Mouse (Mus musculus) left cerebral cortex, adult 9 months (tissue): ENCODE data around the gene Psmb7.

Experiments
- DNase-seq, 2 experiments: peaks; one replicate each; pipeline ENCODE4 v3.0.0; 2022; ENCODE audit warnings: low spot score in 2 of 2

Gene Psmb7

GRCm38 (mm10) chr2:38594874-38595273, 49.0 kb downstream of the Psmb7 start:
- DNase-seq, result no peak

DNA sequence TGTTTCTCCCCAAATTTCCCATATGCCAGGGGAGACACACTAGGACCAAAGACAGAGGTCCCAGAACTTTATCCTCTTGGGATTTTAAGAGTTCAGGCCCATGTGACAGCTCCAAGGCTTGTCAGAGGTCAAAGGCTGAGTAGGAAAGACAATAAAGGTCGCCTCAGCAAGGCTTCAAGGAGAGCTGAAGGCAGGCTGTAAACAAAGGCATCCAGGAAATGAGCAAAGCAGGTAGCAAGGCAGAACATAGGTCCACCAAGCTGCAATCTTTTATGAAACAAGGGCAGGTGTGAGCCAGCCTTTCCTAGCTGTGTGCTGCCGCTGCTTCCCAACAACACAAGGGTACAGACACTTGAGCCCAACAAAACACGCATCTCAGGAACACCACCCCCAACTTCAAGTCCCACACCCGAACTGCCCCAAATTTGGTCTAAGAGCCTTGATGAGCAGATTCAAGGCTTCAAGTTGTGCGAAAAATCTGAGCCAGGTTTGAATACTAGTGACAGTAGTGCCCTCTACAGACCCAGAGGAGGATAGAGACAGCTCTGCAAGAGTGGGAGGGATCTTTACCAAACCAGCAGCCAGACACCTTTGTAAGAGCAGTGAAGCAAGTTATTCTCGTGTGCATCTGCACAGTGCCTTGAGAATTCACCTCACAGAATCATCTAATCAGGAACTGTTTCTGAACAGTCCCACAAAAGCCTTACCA, 52.0 kb downstream of the Psmb7 start:
- DNase-seq, result peak in 1 of 2 experiments; percentile 61

- no peak for DNase-seq
Measured at GRCm38 (mm10) chr2:38586733-38587132, 57.2 kb downstream of the Psmb7 start.

DNA sequence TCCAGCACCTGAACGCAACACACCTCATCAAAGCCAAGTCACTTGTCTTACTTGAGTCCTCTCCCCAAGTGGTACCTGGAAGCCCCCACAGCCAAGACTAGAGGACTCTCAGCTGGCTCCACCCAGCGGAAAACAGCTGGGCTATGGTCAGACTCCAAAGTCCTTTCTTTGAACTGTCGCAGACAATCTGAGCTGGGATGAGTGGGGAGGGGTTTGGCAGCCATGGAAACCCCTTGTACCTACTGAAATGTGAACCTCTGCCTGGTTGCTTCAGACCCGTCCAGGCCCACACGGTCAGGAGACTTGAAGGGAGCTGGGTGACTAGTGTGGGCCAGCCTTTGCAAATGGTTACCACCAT, 58.5 kb downstream of the Psmb7 start:
- DNase-seq, result no peak

DNA sequence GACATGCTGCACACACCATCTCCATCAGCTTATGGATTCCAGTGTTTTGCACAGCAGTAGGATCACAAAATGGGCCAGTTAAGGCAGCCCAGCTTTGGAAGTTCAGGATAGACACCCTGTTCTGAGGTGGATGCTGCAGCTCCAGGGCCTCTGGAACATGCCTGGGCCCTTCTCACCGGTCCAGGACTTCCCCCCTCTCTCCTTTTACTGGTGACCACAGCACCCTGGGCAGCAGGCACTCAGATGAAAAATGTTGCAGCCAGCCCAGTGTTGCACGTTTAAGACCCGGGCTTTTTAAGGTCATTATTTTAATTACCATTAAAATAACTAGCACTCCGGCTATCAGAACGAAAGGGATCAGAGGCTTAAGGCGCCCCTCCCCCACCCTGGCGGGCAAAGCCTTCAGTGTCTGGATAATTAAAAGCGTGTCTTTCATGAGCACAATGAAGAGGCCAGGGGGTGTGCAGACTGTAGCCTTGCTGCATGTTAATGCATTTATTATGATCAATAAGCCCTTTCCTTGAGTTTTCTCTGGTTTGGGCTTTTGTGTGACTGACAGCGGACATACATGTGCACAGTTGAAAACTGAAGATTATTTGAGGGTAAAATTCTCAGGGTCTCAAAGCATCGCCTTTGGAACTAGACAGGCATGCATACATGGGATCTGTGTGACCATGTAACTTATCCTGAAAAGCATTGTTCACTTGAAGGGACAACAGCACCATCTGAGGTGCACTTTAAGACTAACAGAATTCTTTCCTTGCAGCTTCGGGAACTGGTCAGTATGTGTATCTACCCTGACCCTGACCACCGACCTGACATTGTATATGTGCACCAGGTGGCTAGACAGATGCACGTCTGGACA, 59.1 kb downstream of the Psmb7 start:
- DNase-seq, result no peak

GRCm38 (mm10) chr2:38583982-38584381, 59.9 kb downstream of the Psmb7 start:
- no peak for DNase-seq

GRCm38 (mm10) chr2:38579528-38579927, 64.4 kb downstream of the Psmb7 start:
- no peak for DNase-seq

DNA sequence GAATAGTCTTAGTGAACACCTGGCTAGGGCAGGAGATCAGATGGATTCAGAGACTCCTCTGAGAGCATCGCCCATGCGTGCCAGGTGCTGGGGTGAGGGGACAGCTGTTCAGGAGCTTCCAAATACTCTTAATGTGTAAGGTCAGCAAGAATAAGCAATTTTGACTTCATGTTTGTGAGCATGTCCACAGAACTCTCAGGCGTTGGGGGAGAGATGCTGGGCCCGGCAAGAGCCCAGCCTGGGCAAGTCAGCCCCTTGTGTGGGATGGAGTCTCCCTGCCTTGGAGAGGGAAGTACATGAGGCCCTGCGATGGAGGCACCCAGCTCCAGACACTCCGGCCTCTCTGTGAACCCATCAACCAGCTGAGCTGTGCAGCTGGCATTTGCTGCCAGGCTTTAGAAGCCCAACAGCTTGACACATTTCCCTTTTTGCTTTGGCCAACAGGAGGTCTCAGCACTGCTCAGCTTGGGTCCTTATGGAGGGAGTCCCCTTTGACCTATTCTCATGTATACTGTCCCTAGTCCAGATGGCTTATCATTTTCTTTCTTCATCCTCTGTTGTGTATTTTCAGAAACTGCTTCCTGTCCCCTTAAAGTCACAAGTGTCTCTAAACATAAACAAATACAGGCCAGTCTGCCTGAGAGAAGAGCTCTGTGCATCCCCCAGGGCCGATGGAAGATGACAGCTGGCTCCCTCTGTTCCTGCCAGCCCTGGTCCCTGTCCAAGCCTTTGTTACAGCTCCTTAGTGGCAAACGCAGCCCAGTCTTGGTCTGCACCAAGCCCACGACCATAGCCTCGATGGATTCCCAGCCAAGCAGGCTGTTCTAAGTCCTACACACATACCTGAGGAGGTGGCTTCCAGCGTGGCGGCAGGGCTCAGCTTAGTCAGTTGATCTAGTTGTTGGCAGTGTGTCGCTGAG, 65.0 kb downstream of the Psmb7 start:
- peak in 1 of 2 experiments; percentile 57 for DNase-seq

DNA sequence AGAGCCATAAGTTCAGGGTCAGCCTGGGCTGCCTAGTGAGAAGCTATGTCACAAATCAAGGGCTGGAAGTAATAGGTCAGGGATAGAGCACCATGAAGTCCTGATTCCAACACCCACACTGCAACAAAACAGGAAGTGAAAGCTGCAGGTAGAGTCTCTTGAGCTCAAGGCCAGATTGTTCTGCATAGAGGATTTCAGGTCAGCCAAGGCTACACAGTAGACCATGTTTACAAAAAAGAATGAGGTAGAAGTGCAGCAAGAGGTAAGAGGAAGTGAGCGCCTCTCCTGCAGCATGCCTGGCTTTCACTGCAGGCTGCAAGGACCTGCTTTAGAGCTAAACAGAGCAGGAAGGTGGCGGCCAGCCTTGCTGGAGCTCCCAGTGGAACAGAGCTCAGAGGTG, 69.2 kb downstream of the Psmb7 start:
- no peak for DNase-seq

GRCm38 (mm10) chr2:38571971-38572601, 71.8 kb downstream of the Psmb7 start:
- DNase-seq, result no peak

DNA sequence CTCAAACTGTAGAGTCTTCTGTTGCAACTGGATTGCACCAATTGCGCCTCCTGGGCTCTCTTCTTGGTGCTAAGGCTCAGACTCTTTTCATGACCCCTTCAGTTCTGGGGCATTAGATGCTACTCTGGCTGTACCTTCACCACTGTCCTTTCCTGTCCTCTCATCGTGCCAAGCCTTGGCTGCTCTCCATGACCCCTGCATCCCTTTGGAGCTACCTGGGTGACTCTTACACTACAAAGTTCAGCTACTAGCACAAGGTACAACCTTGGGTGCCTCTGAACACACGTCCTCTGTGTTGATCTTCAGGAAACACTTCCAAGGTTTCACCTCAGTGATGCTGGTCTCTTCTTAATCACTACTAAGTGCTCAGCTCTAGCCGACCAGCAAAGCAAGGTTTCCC, 81.3 kb downstream of the Psmb7 start:
- no peak for DNase-seq

- DNase-seq, result no peak
Measured at GRCm38 (mm10) chr2:38560296-38561227, 83.3 kb downstream of the Psmb7 start.

- DNase-seq, result no peak
Measured at GRCm38 (mm10) chr2:38556721-38557120, 87.2 kb downstream of the Psmb7 start.

- no peak for DNase-seq
Measured at GRCm38 (mm10) chr2:38555659-38556058, 88.2 kb downstream of the Psmb7 start.

DNA sequence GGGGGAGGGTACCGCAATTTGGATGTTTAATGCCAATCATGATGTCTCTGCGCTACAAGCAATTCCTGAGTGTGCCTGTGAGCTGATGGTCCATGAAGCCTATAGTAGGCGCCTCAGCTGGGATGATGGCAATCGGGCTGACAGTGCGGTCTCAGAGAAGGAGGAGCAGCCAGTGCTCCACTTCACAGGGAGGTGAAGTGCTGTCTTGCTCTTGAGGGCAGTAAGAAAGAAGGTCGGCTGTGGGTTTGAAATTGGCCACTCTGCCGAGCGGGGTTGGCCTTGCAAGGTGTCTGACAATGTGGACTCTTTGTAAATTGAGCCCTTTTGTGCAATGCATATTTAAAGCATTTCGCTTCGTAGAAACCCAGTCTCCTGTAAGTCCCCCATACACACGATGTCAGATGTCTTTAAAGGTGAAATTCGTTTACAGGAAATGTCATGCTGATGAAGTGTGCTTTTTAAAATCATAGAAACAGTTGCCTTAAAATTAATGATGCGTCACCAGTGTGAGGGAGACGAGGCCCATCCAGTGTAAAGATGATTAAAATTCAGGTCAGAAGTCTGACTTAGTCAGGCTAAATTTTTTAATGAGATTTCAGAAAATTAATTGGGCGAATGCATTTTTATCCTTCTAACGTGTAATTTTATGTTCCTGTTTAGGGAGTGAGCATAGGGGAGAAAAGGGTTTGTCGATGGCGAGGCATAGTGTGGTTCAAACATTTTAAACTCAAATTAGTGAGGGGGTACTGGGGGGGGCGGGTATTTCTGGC, 89.5 kb downstream of the Psmb7 start:
- DNase-seq, result no peak

DNA sequence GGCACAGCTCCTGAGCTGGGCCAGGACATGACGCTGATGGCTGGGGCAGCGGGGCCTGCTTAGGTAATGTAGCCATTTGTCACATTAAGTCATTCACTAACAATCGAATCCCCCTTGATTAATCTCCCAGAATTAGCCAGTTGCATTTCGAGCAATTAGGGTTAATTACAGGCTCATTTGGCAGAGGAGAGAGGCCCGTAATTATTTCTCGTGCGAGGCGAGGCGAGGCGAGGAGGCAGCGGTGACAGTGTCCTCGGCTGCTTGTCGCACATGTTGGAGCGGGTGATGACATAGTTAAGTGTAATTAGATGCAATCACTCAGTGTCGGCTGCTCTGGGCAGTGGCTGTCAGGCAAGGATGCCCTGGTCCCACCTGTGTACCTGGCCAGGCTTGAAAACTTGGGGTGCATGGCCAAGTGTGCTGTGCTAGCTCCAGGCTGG, 91.9 kb downstream of the Psmb7 start:
- DNase-seq, result no peak

- DNase-seq, result no peak
Measured at GRCm38 (mm10) chr2:38547793-38548517, 95.9 kb downstream of the Psmb7 start.

GRCm38 (mm10) chr2:38546748-38547147, 97.1 kb downstream of the Psmb7 start:
- no peak for DNase-seq

DNA sequence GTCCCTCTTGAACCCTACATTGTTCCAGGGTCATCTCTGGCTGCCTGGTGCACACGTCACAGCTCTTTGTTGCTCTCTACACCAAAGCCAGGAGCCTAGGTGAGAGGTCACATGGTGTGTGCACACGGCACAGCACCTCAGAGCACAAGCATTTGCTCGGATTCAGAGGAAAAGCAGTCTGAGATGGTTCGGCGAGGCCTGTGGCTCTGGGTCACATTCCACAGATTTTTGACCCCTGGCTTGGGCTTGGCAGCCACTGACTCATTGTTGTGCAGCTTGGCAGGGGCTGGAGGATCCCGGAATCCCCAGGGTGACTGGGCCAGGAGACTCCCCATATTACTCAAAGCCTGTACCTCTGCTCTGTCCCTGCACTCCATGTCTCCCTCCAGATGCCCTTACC, 97.7 kb downstream of the Psmb7 start:
- DNase-seq, result no peak
